Mouse (Mus musculus) forebrain, embryonic 14.5 days (tissue): ENCODE results near the gene Kcnb1. TPM values are rescaled to one million over a fixed set of nuclear protein-coding genes. Genes with fewer than 3 reads are reported as not detected.

Source experiments
- ATAC-seq: fragments of 200-750 bp; cut with Nextera tagmentation; 2 replicates; pipeline ENCODE4 v1.8.0; 2017; ENCODE audit warnings: mild to moderate bottlenecking, moderate library complexity
- DNase-seq: peaks from one replicate; pipeline ENCODE4 v3.0.0-alpha.2; 2015; ENCODE audit warnings: low spot score
- H3K27ac ChIP-seq: fragments of 300-500 bp; sonication (generic); 2 replicates; pipeline ENCODE4 v1.5.1; 2014; ENCODE audit warnings: low read depth, mild to moderate bottlenecking, control low read depth, low read length, moderate library complexity
- H3K27me3 ChIP-seq: fragments of 300-500 bp; sonication (generic); replicated peaks from 2 replicates; pipeline ENCODE4 v1.6.1; 2014; ENCODE audit warnings: low read length, control low read depth, mixed read lengths; ENCODE audit not compliant: control insufficient read depth, insufficient read depth
- H3K36me3 ChIP-seq: fragments of 300-500 bp; sonication (generic); 2 replicates; pipeline ENCODE4 v1.6.1; 2014; ENCODE audit warnings: low read length, control low read depth; ENCODE audit not compliant: control insufficient read depth, insufficient read depth
- H3K4me1 ChIP-seq: fragments of 300-500 bp; sonication (generic); 2 replicates; pipeline ENCODE4 v1.6.1; 2014; ENCODE audit warnings: antibody characterized with exemption, low read length, control low read depth; ENCODE audit not compliant: control insufficient read depth, insufficient read depth
- H3K4me2 ChIP-seq: fragments of 300-500 bp; sonication (generic); 2 replicates; pipeline ENCODE4 v1.6.1; 2014; ENCODE audit warnings: mild to moderate bottlenecking, control low read depth, low read length
- H3K4me3 ChIP-seq: fragments of 300-500 bp; sonication (generic); 2 replicates; pipeline ENCODE4 v1.5.1; 2014; ENCODE audit warnings: low read depth, low read length, control low read depth
- H3K9ac ChIP-seq: fragments of 300-500 bp; sonication (generic); 2 replicates; pipeline ENCODE4 v1.6.1; 2014; ENCODE audit warnings: mild to moderate bottlenecking, low read length, control low read depth, moderate library complexity
- H3K9me3 ChIP-seq: fragments of 300-500 bp; sonication (generic); replicated peaks from 2 replicates; pipeline ENCODE4 v1.6.1; 2016; ENCODE audit warnings: low read length, control low read depth, mixed read lengths; ENCODE audit not compliant: control insufficient read depth
- WGBS: fragments of 180-500 bp; shearing (Covaris S2); extraction: QIAGEN DNeasy Blood & Tissue Kit; methylation state at CpG from one replicate; pipeline ENCODE4 v1.1.7; 2014; 5-methylcytosine and 5-hydroxymethylcytosine counted together
- polyA plus RNA-seq: library from polyadenylated mRNA; unstranded; fragments of >200 nt; fragmentation: Nextera tagmentation; extraction: Ambion mirVana; gene quantifications from 2 replicates; pipeline ENCODE4 v1.2.1, GENCODE M21; 2014

The Kcnb1 gene
- polyA plus RNA-seq, 1 experiment from 2014 or later = 1.6 TPM

DNA sequence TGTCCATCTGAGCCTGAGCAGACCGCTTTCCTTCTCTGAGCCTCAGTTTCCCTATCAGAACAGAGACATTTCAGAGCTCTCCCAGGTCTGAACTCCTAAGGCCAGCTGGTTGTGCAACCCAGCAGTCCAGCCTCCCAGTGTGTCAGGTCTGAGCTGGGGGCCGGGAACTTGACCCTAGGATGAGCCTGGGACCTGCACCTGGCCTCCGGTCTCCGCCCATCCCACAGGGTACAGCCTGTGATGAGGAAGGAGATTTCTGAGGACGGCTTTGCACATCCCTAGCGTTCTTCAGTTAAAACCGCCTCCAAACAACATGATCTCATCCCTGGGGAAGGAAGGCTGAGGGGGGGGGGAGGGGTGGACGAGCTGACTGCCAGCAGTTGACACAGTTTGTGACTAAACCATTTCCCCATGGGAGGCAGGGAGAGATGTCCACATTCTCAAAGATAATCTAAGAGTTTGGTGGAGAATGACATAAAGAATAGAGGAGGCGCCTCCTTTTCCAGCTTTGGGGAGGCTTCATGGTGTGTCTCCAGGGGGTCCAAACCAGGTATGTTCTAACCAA, 110.9 kb downstream of the Kcnb1 start:
- 49% methylated on average over 9 of the region's 9 CpGs for WGBS
- Histone ChIP-seq H3K27me3 (no peaks in the 10 kb centered on the region), H3K9ac (no peak overlapping the region; the same call in 1 of the 2 replicates), H3K4me1 (peaks cover 12% of the 10 kb centered on the region), H3K36me3 (no peaks in the 10 kb centered on the region), H3K4me2 (no peak overlapping the region; the same call in 1 of the 2 replicates), H3K9me3 (no peaks in the 10 kb centered on the region), H3K27ac (peak overlapping the region; percentile 1), H3K4me3 (no peak overlapping the region)
- ATAC-seq (peak; percentile 61), DNase-seq (peak; percentile 45)

DNA sequence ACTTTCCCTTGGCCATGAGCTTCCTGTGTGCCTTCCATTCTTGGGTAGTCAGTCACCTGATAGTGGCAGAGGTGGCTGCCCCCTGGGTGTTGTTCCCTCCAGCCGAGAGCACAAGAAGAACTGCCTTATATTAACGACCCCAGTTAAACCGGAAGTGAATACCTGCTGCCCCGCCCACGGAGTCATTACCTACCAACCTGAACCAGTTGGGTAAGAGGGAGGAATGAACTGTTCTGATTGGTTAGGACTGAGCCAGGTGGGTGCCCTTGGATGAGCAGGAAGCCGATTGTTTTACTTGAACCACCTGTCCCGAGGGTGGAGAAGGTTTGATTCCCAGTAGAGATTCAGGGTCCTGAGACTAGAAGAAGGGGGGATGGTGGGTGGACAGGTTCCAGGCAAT, 111.5 kb downstream of the Kcnb1 start:
- Histone ChIP-seq H3K27me3 (no peaks in the 10 kb centered on the region), H3K4me3 (no peak overlapping the region), H3K9me3 (no peaks in the 10 kb centered on the region), H3K27ac (no peak overlapping the region), H3K9ac (no peak overlapping the region), H3K4me1 (peaks cover 12% of the 10 kb centered on the region), H3K4me2 (no peak overlapping the region; the same call in 1 of the 2 replicates), H3K36me3 (no peaks in the 10 kb centered on the region)
- 48% methylated on average over 7 of the region's 7 CpGs for WGBS
- no peak for ATAC-seq
- no peak for DNase-seq

DNA sequence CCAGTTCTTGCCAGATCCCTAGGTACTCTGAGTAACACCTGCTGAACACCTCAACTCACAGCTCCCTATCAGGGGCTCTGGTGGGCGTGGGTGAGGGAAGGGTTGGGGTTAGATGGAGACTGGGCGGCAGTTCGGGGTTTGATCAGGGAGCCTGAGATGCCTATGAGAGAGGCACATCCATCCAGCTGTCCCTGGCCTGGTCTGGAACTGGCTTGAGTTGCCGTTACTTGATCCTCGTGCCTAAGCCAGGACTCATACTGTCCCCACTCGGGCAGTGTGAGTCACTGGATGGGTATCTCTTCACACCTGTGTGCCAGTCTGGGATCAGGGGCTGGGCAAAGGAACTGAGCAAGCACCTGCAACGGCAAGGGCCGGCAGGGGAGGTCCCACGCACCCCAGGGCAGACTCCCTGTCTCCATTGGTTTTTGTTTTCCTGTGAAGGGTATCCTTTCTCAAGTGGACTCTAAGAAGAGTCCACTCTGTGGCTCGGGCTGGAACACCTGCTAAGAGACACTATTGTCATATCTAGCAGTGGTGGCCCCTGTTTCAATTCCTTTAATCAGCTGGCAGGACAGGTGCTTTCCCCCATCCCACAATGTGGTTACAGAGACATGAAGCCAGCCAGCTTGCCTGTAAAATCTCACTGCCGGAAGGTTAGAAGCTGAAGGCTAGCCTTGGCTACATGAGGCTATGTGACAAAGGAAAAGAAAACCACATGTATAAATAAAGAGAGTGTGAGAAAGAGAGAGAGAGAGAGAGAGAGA, 112.6 kb downstream of the Kcnb1 start:
- Histone ChIP-seq H3K9me3 (no peaks in the 10 kb centered on the region), H3K4me3 (no peak overlapping the region), H3K4me2 (no peak overlapping the region), H3K9ac (no peak overlapping the region), H3K36me3 (no peaks in the 10 kb centered on the region), H3K27ac (no peak overlapping the region), H3K27me3 (no peaks in the 10 kb centered on the region), H3K4me1 (peaks cover 12% of the 10 kb centered on the region)
- no peak for ATAC-seq
- no peak for DNase-seq
- WGBS = 92% methylated on average over 11 of the region's 11 CpGs

DNA sequence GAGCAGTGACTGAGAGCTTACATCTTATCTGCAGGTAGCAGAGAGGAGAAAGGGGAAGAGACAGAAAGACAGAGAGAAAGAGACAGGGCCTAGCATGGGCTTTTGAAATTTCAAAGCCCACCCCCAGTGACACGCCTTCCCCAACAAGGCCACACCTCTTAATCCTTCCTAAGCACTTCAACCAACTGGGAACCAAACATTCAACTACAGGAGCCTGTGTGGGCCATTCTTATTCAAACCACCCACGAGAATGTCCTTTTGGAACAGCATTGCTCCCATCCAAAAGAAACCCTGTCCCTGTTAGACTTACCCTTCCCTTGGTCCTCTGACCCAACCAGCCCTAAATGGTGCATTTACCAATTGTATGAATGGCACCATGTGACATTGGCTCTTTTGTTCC, 113.2 kb downstream of the Kcnb1 start:
- no peak overlapping the region for H3K27ac ChIP-seq
- H3K9me3 ChIP-seq = no peaks in the 10 kb centered on the region
- DNase-seq (no peak), ATAC-seq (no peak)
- no peaks in the 10 kb centered on the region for H3K36me3 ChIP-seq
- 68% methylated on average over 2 of the region's 2 CpGs for WGBS
- H3K27me3 ChIP-seq = no peaks in the 10 kb centered on the region
- H3K9ac ChIP-seq = no peak overlapping the region
- no peak overlapping the region for H3K4me2 ChIP-seq
- H3K4me1 ChIP-seq = peaks cover 12% of the 10 kb centered on the region
- no peak overlapping the region for H3K4me3 ChIP-seq

DNA sequence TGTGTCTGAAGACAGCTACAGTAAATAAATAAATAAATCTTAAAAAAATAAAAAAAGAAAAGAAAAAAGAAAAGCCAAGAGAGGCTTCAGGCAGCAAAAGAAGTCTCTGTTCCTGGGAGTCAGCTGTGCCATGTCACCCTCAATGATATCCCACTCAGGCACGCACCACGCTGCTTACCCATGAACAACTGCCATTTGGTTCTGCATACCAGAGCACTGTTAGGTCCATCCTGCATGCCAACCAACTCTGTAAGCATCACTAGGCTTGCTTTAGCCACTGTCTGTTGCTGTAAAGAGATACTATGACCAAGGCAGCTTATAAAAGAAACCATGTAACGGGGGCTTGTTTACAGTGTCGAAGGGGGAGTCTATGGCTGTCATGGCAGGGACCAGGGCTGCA, 113.6 kb downstream of the Kcnb1 start:
- H3K27me3 ChIP-seq = no peaks in the 10 kb centered on the region
- H3K4me3 ChIP-seq = no peak overlapping the region
- H3K4me1 ChIP-seq = peaks cover 12% of the 10 kb centered on the region
- H3K36me3 ChIP-seq = no peaks in the 10 kb centered on the region
- no peaks in the 10 kb centered on the region for H3K9me3 ChIP-seq
- ATAC-seq (no peak), DNase-seq (no peak)
- H3K9ac ChIP-seq = no peak overlapping the region
- H3K27ac ChIP-seq = no peak overlapping the region
- WGBS = 96% methylated on average over 4 of the region's 4 CpGs
- H3K4me2 ChIP-seq = no peak overlapping the region

DNA sequence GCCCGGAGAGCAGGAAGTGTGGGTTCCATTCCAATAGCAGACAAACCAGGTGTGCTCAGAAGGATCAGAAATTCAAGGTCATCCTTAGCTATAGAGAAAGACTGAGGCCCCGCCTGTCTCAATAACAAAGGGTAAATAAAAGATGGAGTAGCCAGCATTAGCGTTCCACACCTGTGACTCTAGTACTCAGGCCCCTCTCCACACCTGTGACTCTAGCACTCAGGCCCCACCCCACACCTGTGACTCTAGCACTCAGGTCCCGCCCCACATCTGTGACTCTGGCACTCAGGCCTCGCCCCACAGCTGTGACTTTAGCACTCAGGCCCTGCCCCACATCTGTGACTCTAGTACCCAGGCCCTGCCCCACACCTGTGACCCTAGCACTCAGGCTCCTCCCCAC, 115.4 kb downstream of the Kcnb1 start:
- ATAC-seq (no peak), DNase-seq (no peak)
- Histone ChIP-seq H3K9me3 (no peaks in the 10 kb centered on the region), H3K27me3 (no peaks in the 10 kb centered on the region), H3K36me3 (no peaks in the 10 kb centered on the region), H3K4me3 (no peak overlapping the region), H3K27ac (no peak overlapping the region), H3K4me2 (no peak overlapping the region), H3K4me1 (peaks cover 14% of the 10 kb centered on the region), H3K9ac (no peak overlapping the region)
- 94% methylated on average over 5 of the region's 5 CpGs for WGBS

DNA sequence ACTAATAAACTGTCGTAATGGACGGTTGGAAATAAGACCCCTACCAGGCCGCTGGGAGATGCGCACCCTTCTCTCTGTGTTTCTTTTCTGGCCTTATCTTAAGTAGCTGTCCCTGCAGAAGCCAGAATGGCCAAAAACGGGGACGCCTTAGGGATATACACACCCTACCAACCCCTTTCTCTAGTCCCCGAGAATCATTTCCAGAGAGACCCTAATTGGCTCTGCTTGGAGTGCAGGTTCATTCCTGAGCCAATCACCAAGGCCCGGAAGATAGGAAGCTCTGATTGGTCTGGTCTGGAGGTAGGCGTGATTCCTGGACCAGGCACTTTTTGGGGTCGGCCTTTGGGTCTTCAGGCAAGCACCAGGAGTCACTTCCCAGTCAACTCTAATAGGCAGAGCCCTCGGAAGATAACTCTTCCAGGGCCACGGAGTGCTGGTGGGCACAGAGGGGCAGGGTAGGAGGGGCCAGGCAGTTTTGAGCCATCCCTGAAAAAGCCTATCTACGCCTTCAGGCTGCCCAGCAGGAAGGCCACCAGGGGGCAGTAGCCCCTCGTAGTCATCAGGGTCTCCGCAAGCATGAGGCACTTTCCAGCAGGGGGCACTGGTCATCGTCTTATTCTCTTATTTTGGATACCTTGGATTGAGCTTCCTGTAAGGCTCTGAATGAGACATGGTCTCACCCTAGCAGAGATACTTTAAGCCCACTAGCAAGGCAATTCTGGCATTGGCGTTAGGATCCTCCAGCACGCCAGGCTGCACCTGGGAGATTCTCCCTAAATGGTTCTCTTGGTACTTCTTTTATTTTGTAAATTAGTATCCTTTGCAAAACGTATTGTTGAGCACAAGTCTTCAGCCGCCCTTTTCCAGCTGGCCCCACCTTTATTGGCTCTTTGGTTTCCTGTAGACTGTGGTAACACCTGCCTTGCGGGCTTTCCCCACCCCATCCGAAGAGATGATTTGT, 118.0 kb downstream of the Kcnb1 start:
- Histone ChIP-seq H3K9me3 (no peaks in the 10 kb centered on the region), H3K4me3 (peak overlapping the region; percentile 29), H3K36me3 (no peaks in the 10 kb centered on the region), H3K4me2 (peak overlapping the region; percentile 50), H3K9ac (peak overlapping the region; percentile 44), H3K27ac (peak overlapping the region; percentile 61), H3K27me3 (no peaks in the 10 kb centered on the region), H3K4me1 (peaks cover 4% of the 10 kb centered on the region; the same call in 1 of the 2 replicates)
- ATAC-seq = peak; percentile 98
- DNase-seq = peak; percentile 98
- 9% methylated on average over 22 of the region's 22 CpGs for WGBS

DNA sequence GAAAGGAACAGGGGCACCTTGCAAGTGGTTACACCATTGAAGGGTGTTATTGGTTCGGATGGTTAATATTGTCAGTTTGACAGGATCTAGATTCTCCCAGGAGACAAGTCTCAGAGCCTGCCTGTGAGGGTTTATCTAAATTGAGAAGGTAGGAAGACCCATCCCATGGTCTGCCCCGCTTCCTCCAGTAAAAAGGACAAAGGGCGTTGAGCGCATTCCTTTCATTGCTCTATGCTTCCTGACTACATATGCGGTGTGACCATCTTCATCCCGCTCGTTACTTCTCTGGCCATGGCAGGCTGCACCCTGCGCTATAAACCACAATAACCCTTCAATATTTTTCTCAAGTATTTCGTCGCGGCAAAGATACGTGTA, 118.7 kb downstream of the Kcnb1 start:
- Histone ChIP-seq H3K4me1 (peaks cover 4% of the 10 kb centered on the region; the same call in 1 of the 2 replicates), H3K36me3 (peaks cover 5% of the 10 kb centered on the region), H3K9ac (peak overlapping the region; percentile 44; the same call in 1 of the 2 replicates), H3K27ac (peak overlapping the region; percentile 61), H3K9me3 (no peaks in the 10 kb centered on the region), H3K4me3 (peak overlapping the region; percentile 29), H3K27me3 (no peaks in the 10 kb centered on the region), H3K4me2 (peak overlapping the region; percentile 50)
- 22% methylated on average over 12 of the region's 12 CpGs for WGBS
- ATAC-seq = no peak; the same call in 1 of the 2 replicates
- DNase-seq = no peak
